Mouse (Mus musculus) CH12.LX (cell line): ENCODE measurements at regions not wholly inside any gene's neighbourhood (a gene's known extent, or its start where the extent isn't known, plus 50 kb on each side); places are given as distances from the start of the nearest gene placed in this dataset.

Experiments used
- CTCF ChIP-seq, 2 experiments: IDR thresholded peaks in 1 of 2; conservative IDR thresholded peaks in 1 of 2; 2 replicates each; pipeline ENCODE4 v1.5.1; 2011 to 2012; ENCODE audit warnings: low read depth in 2 of 2, low read length in 2 of 2, improper control_type of control experiment in 1 of 2, inconsistent platforms in 1 of 2, mild to moderate bottlenecking in 1 of 2, moderate library complexity in 1 of 2
- E2F4 ChIP-seq: IDR thresholded peaks from 2 replicates; pipeline ENCODE4 v1.6.1; 2011; ENCODE audit warnings: low read depth, low read length, improper control_type of control experiment; ENCODE audit not compliant: insufficient replicate concordance
- EP300 ChIP-seq: IDR thresholded peaks from 2 replicates; pipeline ENCODE4 v1.6.1; 2011; ENCODE audit warnings: low read length, improper control_type of control experiment
- ETS1 ChIP-seq: conservative IDR thresholded peaks from 2 replicates; pipeline ENCODE4 v1.6.1; 2012; ENCODE audit warnings: low read depth, mild to moderate bottlenecking, inconsistent platforms, low read length, improper control_type of control experiment, moderate library complexity
- JUND ChIP-seq: conservative IDR thresholded peaks from 2 replicates; pipeline ENCODE4 v1.6.1; 2011; ENCODE audit warnings: low read depth, low read length, improper control_type of control experiment
- MXI1 ChIP-seq: IDR thresholded peaks from 2 replicates; pipeline ENCODE4 v1.6.1; 2011; ENCODE audit warnings: mild to moderate bottlenecking, low read depth, low read length, improper control_type of control experiment
- MYC ChIP-seq: IDR thresholded peaks from 2 replicates; pipeline ENCODE4 v1.6.1; 2011; ENCODE audit warnings: low read depth, mild to moderate bottlenecking, improper control_type of control experiment, low read length
- POLR2A ChIP-seq: IDR thresholded peaks from 2 replicates; pipeline ENCODE4 v1.6.1; 2011; ENCODE audit warnings: low read depth, mild to moderate bottlenecking, improper control_type of control experiment, low read length
- POLR2AphosphoS2 ChIP-seq: IDR thresholded peaks from 2 replicates; pipeline ENCODE4 v1.6.1; 2011; ENCODE audit warnings: low read depth, low read length, improper control_type of control experiment
- USF2 ChIP-seq: conservative IDR thresholded peaks from 2 replicates; pipeline ENCODE4 v1.6.1; 2011; ENCODE audit warnings: low read depth, low read length, improper control_type of control experiment
- ZKSCAN1 ChIP-seq: IDR thresholded peaks from 2 replicates; pipeline ENCODE4 v1.6.1; 2012; ENCODE audit warnings: low read depth, inconsistent platforms, low read length, improper control_type of control experiment, borderline replicate concordance

GRCm38 (mm10) chr11:21033823-21034401 lies 57.2 kb upstream of the Peli1 start:
- TF ChIP-seq ZKSCAN1 (no peak), ETS1 (peak; percentile 78), EP300 (peak; percentile 66), POLR2A (peak; percentile 67), MXI1 (no peak), JUND (no peak), MYC (peak; percentile 74; the same call in 1 of the 2 replicates), USF2 (no peak), POLR2AphosphoS2 (no peak), E2F4 (peak; percentile 67; the same call in 1 of the 2 replicates), CTCF (conservative IDR thresholded peaks at IDR 0.05 in 1 of 2, IDR thresholded peaks at IDR 0.05 in 1 of 2; ENCODE audit: low read depth in 2 of 2, low read length in 2 of 2) (no peak)
